Comparison of ENCODE assay signal across 13 mouse cellular contexts in genomic region chr5:32400926-32401325, GRCm38 (mm10).
"Had no signal": no experiment of that assay in that cellular context is flagged by ENCODE, and none has a peak within 500 bp of the region (broad histone marks: within the 10 kb centered on the region; RNA-seq: fewer than 3 reads in every experiment).

No protein-coding gene starts in this region.

- H3K27ac ChIP-seq: hindbrain, embryonic 15.5 days; layer of hippocampus, adult 2 months; limb, embryonic 13.5 days; midbrain, embryonic 10.5 days; neural tube, embryonic 15.5 days had no signal

- H3K36me3 ChIP-seq: hindbrain, embryonic 15.5 days; limb, embryonic 13.5 days; midbrain, embryonic 10.5 days; neural tube, embryonic 15.5 days had no signal

- H3K4me3 ChIP-seq: hindbrain, embryonic 15.5 days; layer of hippocampus, adult 2 months; limb, embryonic 13.5 days; midbrain, embryonic 10.5 days; myocyte; neural tube, embryonic 15.5 days had no signal

- H3K9me3 ChIP-seq: hindbrain, embryonic 15.5 days; limb, embryonic 13.5 days; midbrain, embryonic 10.5 days; neural tube, embryonic 15.5 days had no signal

- H3K27me3 ChIP-seq: hindbrain, embryonic 15.5 days; limb, embryonic 13.5 days; neural tube, embryonic 15.5 days had no signal

- H3K4me2 ChIP-seq: hindbrain, embryonic 15.5 days; limb, embryonic 13.5 days; neural tube, embryonic 15.5 days had no signal

- H3K9ac ChIP-seq: hindbrain, embryonic 15.5 days; limb, embryonic 13.5 days; neural tube, embryonic 15.5 days had no signal

- DNase-seq: kidney, adult 18-20 months; kidney, postnatal 10 days; kidney, postnatal 4 days; left cerebral cortex, postnatal 4 days; lung, adult 18-20 months; lung, postnatal 36 days; midbrain, embryonic 14.5 days had no signal
